Mouse (Mus musculus): ENCODE results near the gene Zfp28. TPM values are rescaled to one million over a fixed set of nuclear protein-coding genes. Genes with fewer than 3 reads are reported as not detected.
"Not testable (repeated sequence)": the region's sequence is repeated elsewhere in the genome, so short reads cannot be mapped to it uniquely, and the experiment has no call there.

Gene Zfp28
- total RNA-seq (2021) = 1 to 10 TPM; 4.3 to 8.2 TPM

- intact Hi-C loops (cut with DNase I) = no loop called here
These were observed at the start of gene Zfp28 for GRCm38 (mm10) chr7:6383044-6383455. Gene Zfp28, plus strand, starts transcription at chr7:6383295.

GRCm38 (mm10) chr7:6339865-6340264, 43.2 kb upstream of the Zfp28 start:
- no peak for DNase-seq (ENCODE audit: low spot score in 2 of 2)

More at GRCm38 (mm10) chr7:6383044-6383455, at the start of gene Zfp28:
- DNase-seq (ENCODE audit: low spot score in 2 of 2) = peak; percentile 87 to 89

GRCm38 (mm10) chr7:6343501-6344071, 39.5 kb upstream of the Zfp28 start, which contains the start of gene Gm3854:
Gene Gm3854, plus strand, starts transcription at chr7:6343759.
- peak; percentile 84 to 89 for DNase-seq (ENCODE audit: low spot score in 2 of 2)
- intact Hi-C loops (cut with DNase I) = no loop called here

More at GRCm38 (mm10) chr7:6339865-6340264, 43.2 kb upstream of the Zfp28 start:
- intact Hi-C loops (cut with DNase I) = no loop called here

- intact Hi-C loops (cut with DNase I) = no loop called here
- no peak for DNase-seq (ENCODE audit: low spot score in 2 of 2)
These were observed 39.0 kb upstream of the Zfp28 start for GRCm38 (mm10) chr7:6344124-6344523.

GRCm38 (mm10) chr7:6358121-6358520, 25.0 kb upstream of the Zfp28 start:
- intact Hi-C loops (cut with DNase I) = loop anchor here (10.0 kb wide), 2 partner anchors 227 to 577 kb away; no protein-coding TSS in a partner anchor
- DNase-seq (ENCODE audit: low spot score in 2 of 2) = no peak

DNA sequence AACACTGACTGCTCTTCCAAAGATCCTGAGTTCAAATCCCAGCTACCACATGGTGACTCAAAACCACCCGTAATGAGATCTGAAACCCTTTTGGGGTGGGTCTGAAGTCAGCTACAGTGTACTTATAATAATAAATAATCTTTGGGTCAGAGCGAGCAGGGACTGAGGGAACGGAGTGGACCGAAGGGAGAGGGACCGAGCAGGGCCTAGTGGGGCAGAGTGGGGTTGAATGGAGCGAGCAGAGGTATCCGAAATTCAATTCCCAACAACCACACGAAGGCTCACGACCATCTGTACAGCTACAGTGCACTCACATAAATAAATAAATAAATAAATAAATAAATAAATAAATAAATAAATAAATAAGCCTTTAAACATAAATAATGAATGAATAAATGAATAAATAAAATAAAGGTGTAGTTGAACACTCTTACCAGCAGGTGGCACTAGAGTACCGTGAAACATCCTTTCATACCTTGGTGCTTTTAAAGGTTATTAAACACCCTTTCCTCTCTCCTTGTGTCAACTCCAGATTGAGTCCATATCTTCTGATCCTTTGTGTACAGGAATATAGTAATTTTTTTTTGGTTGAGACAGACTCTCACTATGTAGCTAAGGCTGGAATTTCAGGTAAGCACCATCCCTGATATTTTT, 24.0 kb upstream of the Zfp28 start:
- no peak for DNase-seq (ENCODE audit: low spot score in 2 of 2)
- intact Hi-C loops (cut with DNase I) = loop anchor here (10.0 kb wide), 2 partner anchors 226 to 576 kb away; no protein-coding TSS in a partner anchor

GRCm38 (mm10) chr7:6360477-6361060, 22.5 kb upstream of the Zfp28 start:
- intact Hi-C loops (cut with DNase I) = loop anchor here (5.0 to 10.0 kb wide), 2 partner anchors 72 to 334 kb away; partner anchors contain the start of gene Zim1
- no peak for DNase-seq (ENCODE audit: low spot score in 2 of 2)

- intact Hi-C loops (cut with DNase I) = loop anchor here (5.0 to 10.0 kb wide), 2 partner anchors 71 to 333 kb away; partner anchors contain the start of gene Zim1
- no peak for DNase-seq (ENCODE audit: low spot score in 2 of 2)
These were observed 21.3 kb upstream of the Zfp28 start for GRCm38 (mm10) chr7:6361756-6362155.

GRCm38 (mm10) chr7:6362268-6363046, 20.6 kb upstream of the Zfp28 start:
- intact Hi-C loops (cut with DNase I) = loop anchor here (5.0 to 10.0 kb wide), 2 partner anchors 70 to 332 kb away; partner anchors contain the start of gene Zim1
- peak; percentile 96 to 97 for DNase-seq (ENCODE audit: low spot score in 2 of 2)

- peak; percentile 83 to 85 for DNase-seq (ENCODE audit: low spot score in 2 of 2)
- intact Hi-C loops (cut with DNase I) = loop anchor here (5.0 to 10.0 kb wide), 2 partner anchors 69 to 332 kb away; partner anchors contain the start of gene Zim1
These were observed 20.0 kb upstream of the Zfp28 start, which contains the start of gene Zfp78 for GRCm38 (mm10) chr7:6363047-6363488. Gene Zfp78, plus strand, starts transcription at chr7:6363280.

GRCm38 (mm10) chr7:6364761-6365160, 18.3 kb upstream of the Zfp28 start:
- DNase-seq (ENCODE audit: low spot score in 2 of 2) = no peak
- intact Hi-C loops (cut with DNase I) = loop anchor here (5.0 to 10.0 kb wide), 2 partner anchors 68 to 330 kb away; partner anchors contain the start of gene Zim1

DNA sequence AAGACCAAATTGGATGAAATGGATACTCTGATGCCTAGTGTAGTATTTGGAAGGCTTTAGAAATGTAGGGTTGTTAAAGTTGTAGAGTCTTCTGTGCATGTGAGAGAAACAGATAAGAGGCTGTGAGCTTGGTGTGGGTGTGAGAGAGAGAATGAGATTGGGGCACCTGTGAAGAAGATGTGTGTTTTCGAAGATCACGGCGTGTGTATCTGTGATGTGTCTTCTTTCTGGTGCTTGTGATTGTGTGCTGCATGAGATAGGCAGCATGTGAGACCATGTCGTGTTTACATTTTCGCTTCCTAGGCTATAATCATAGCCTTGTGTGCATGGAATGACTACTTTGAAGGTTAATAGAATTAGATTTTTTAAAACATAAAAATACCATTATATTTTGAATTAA, 15.9 kb upstream of the Zfp28 start:
- intact Hi-C loops (cut with DNase I) = loop anchor here (10.0 kb wide), 1 partner anchor 328 kb away; the partner anchor contains the start of gene Zim1
- DNase-seq (ENCODE audit: low spot score in 2 of 2) = no peak

GRCm38 (mm10) chr7:6368146-6368545, 14.9 kb upstream of the Zfp28 start:
- DNase-seq (ENCODE audit: low spot score in 2 of 2) = not testable (repeated sequence)
- intact Hi-C loops (cut with DNase I) = loop anchor here (10.0 kb wide), 1 partner anchor 327 kb away; the partner anchor contains the start of gene Zim1

DNA sequence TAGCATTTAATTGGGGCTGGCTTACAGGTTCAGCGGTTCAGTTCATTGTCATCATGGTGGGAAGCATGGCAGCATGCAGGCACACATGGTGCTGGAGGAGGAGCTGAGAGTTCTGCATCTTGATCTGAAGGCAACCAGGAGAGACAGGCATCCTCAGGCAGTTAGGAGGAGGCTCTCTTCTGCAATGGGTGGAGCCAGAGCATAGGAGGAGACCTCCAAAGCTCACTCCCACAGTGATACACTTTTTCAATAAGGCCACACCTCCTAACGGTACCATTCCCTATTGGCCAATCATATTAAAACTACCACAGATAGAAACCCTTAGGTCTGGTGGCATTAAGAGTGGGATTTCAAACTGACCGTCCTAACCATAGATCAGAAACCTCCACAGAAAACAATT, 13.6 kb upstream of the Zfp28 start:
- intact Hi-C loops (cut with DNase I) = loop anchor here (10.0 kb wide), 1 partner anchor 325 kb away; the partner anchor contains the start of gene Zim1

DNA sequence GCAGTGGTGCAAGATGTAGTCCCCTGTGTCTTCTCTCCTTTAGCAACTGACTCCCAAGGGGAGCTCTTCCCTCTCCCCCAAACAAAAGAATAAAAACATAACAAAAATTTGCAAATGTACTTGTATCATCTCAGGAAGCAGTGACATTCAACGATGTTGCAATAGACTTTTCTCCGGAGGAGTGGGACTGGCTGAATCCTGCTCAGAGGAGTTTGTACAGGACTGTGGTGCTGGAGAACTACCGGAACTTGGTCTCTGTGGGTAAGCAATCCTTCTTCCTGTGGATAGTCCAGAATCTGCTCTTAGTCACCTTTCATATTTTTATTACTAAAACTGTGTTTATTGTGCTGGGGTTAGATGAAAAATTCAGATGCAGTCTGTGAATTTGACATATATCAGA, 10.1 kb upstream of the Zfp28 start:
- intact Hi-C loops (cut with DNase I) = no loop called here
- no peak for DNase-seq (ENCODE audit: low spot score in 2 of 2)

More for the DNA sequence above, 13.6 kb upstream of the Zfp28 start:
- no peak for DNase-seq (ENCODE audit: low spot score in 2 of 2)

- intact Hi-C loops (cut with DNase I) = loop anchor here (2.0 kb wide), 1 partner anchor 36 kb away; no protein-coding TSS in a partner anchor
- peak; percentile 64 to 69 for DNase-seq (ENCODE audit: low spot score in 2 of 2)
These were observed 4.7 kb upstream of the Zfp28 start for GRCm38 (mm10) chr7:6378441-6378840.

DNA sequence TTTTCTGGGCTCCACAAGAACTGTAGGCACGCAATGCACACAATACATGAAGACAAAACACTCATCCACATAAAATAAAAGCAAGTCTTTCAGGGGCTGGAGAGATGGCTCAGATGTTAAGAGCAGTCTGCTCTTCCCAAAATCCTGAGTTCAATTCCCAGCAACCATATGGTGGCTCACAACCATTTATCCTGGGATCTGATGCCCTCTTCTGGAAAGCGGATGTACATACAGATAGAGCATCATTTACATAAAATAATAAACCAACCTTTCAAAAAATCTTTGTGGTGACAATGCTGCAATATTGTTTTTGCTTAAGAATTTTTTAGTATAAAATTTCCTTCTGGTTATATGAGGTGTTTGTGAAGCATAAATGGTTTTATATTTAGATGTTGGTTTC, 1.7 kb upstream of the Zfp28 start:
- DNase-seq (ENCODE audit: low spot score in 2 of 2) = no peak
- intact Hi-C loops (cut with DNase I) = no loop called here

DNA sequence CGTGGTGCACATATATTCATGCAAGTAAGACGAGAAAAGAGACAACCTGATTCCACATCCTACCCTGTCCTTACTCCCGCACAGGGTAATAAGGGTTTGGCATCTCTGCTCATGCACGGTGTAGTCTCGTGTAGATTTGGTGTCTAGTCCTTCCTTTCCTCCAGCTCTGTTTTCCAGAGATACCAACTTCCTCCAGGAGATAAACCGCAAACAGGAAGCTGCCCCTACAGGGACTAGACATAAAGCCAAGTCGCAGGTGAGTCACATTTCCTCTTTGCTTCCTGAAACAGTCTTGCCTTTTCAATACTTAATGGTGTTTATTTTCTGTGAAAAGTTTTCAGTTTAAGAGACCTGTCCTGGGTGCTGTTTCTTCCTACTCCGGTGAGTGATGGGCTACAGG, 916 bp downstream of the Zfp28 start:
- intact Hi-C loops (cut with DNase I) = no loop called here
- DNase-seq (ENCODE audit: low spot score in 2 of 2) = no peak

DNA sequence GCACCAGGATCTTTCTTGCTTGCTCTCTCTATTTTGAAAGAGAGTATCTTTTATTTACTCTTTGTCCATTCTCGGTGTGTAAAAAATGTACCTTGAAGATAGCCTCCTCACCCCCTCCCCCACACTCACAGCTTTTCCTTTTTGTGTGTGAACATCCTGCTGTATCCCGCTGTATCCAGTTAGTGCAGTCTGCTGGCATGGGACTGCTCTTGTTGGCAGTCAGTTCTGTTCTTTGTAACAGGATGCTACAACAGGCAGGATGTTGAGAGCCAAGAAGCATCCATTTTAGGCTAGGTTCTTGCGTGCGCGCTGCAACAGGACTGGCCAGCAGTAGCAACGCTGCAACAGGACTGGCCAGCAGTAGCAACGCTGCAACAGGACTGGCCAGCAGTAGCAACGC, 3.9 kb downstream of the Zfp28 start:
- intact Hi-C loops (cut with DNase I) = no loop called here
- peak in 1 of 2 experiments; percentile 17 for DNase-seq (ENCODE audit: low spot score in 2 of 2)

Measured in left cerebral cortex, postnatal 36 days (tissue).